Mouse (Mus musculus) bone marrow macrophage, adult 2 months (primary cell): Measurements from ENCODE around the gene Anapc1.

ENCODE experiments used
- CTCF ChIP-seq: IDR thresholded peaks from 2 replicates; pipeline ENCODE4 v1.5.1; 2012; ENCODE audit warnings: low read depth, mild to moderate bottlenecking, low read length, moderate library complexity
- POLR2A ChIP-seq: IDR thresholded peaks from 2 replicates; pipeline ENCODE4 v1.6.1; 2012; ENCODE audit warnings: mild to moderate bottlenecking, low read depth, low read length, borderline replicate concordance

DNA sequence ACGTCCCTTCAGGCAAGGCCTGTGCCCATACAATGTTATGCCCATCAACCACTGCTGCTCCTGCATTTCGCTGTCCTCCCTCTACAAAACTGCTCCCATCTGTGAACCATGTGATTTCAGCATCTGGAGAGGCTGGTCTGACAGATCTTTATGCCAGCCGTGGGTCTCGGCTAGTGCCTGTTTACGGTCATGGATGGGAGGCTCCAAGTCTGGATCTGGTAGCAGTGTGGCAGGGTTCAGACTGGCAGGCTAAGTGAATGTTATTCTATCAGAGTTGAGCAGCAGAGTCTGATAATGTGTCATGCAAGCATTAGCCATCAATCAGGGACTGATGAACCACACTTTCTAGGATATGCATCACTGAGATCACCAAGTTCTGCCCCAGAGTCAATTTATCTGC lies 104.3 kb downstream of the Anapc1 start:
- no peak for TF ChIP-seq CTCF
- no peak for TF ChIP-seq POLR2A
